Mouse (Mus musculus): ENCODE measurements at regions not wholly inside any gene's neighbourhood (a gene's known extent, or its start where the extent isn't known, plus 50 kb on each side); places are given as distances from the start of the nearest gene placed in this dataset.
A peak's percentile ranks its signal among the peaks of the same experiment; 100 is the strongest.

- DNase-seq: no peak
Observed at GRCm38 (mm10) chr9:49954601-49955000, 155.9 kb upstream of the Ncam1 start.

- DNase-seq: no peak
Observed at GRCm38 (mm10) chr9:49950321-49950720, 151.6 kb upstream of the Ncam1 start.

GRCm38 (mm10) chr9:49948546-49948945, 149.8 kb upstream of the Ncam1 start:
- no peak for DNase-seq

GRCm38 (mm10) chr9:49946857-49947256, 148.1 kb upstream of the Ncam1 start:
- DNase-seq: no peak

- no peak for DNase-seq
Observed at GRCm38 (mm10) chr9:49935555-49936376, 137.0 kb upstream of the Ncam1 start.

GRCm38 (mm10) chr9:49928041-49928656, 129.4 kb upstream of the Ncam1 start:
- no peak for DNase-seq

- no peak for DNase-seq
Observed at GRCm38 (mm10) chr9:49927281-49927680, 128.6 kb upstream of the Ncam1 start.

- no peak for DNase-seq
Observed at GRCm38 (mm10) chr9:49925796-49926195, 127.1 kb upstream of the Ncam1 start.

GRCm38 (mm10) chr9:49923981-49924501, 125.3 kb upstream of the Ncam1 start:
- peak; percentile 20 to 24 for DNase-seq

GRCm38 (mm10) chr9:49922770-49923169, 124.0 kb upstream of the Ncam1 start:
- no peak for DNase-seq

GRCm38 (mm10) chr9:49922162-49922561, 123.4 kb upstream of the Ncam1 start:
- DNase-seq: no peak

GRCm38 (mm10) chr9:49921306-49921705, 122.6 kb upstream of the Ncam1 start:
- no peak for DNase-seq

GRCm38 (mm10) chr9:49915046-49915719, 116.5 kb upstream of the Ncam1 start:
- peak; percentile 7 to 15 for DNase-seq

GRCm38 (mm10) chr9:49913677-49914076, 115.0 kb upstream of the Ncam1 start:
- no peak for DNase-seq

GRCm38 (mm10) chr9:49912306-49912705, 113.6 kb upstream of the Ncam1 start:
- DNase-seq: no peak

GRCm38 (mm10) chr9:49906306-49906705, 107.6 kb upstream of the Ncam1 start:
- DNase-seq: peak; percentile 45 to 50

GRCm38 (mm10) chr9:49905703-49906102, 107.0 kb upstream of the Ncam1 start:
- DNase-seq: no peak

GRCm38 (mm10) chr9:49898947-49899346, 100.2 kb upstream of the Ncam1 start:
- no peak for DNase-seq

- DNase-seq: peak; percentile 70 to 76
Observed at GRCm38 (mm10) chr9:49884516-49885343, 86.0 kb upstream of the Ncam1 start.

- DNase-seq: no peak
Observed at GRCm38 (mm10) chr9:49879361-49880128, 80.8 kb upstream of the Ncam1 start.

- no peak for DNase-seq
Observed at GRCm38 (mm10) chr9:49874881-49875280, 76.2 kb upstream of the Ncam1 start.
